Mouse (Mus musculus) adrenal gland, postnatal 4 days (tissue): Measurements from ENCODE around the gene Tmc6. TPM values are rescaled to one million over a fixed set of nuclear protein-coding genes. Genes with fewer than 3 reads are reported as not detected.

ENCODE experiments used
- total RNA-seq, 2 experiments: library from RNA; stranded (reverse); gene quantifications; 2 replicates each; pipeline ENCODE4 v1.2.3; 2021

The Tmc6 gene
- total RNA-seq, 2 experiments from 2014 or later: 49.7 to 55.0 TPM

Other genes with a start within 250 kb of the Tmc6 start
- 10 to 100 TPM; 28.4 to 29.9 TPM for gene Tnrc6c, start 127.9 kb downstream of the Tmc6 start, total RNA-seq
- 1 to 10 TPM; 7.1 to 7.6 TPM for gene Tmc8, start 122 bp downstream of the Tmc6 start, total RNA-seq
- 1 to 10 TPM in 1 of 2 experiments, under 1 TPM in 1; 0.87 to 1.7 TPM for gene 6030468B19Rik, start 15.5 kb upstream of the Tmc6 start, total RNA-seq
- 1 to 10 TPM; 2.1 to 3.0 TPM for gene Gm20708, start 27.5 kb upstream of the Tmc6 start, total RNA-seq
- gene Syngr2, start 27.5 kb upstream of the Tmc6 start, total RNA-seq: 10 to 100 TPM; 81.3 to 86.8 TPM
- 10 to 100 TPM; 18.1 to 21.7 TPM for gene Afmid, start 43.7 kb upstream of the Tmc6 start, total RNA-seq
- 10 to 100 TPM; 78.3 to 82.1 TPM for gene Tk1, start 43.9 kb upstream of the Tmc6 start, total RNA-seq
- 10 to 100 TPM; 43.4 to 43.8 TPM for gene Birc5, start 67.1 kb upstream of the Tmc6 start, total RNA-seq
- gene Tmem235, start 78.6 kb upstream of the Tmc6 start, total RNA-seq: not detected
- gene Tha1, start 91.3 kb upstream of the Tmc6 start, total RNA-seq: 10 to 100 TPM; 15.1 to 15.6 TPM
- gene Socs3, start 187.8 kb upstream of the Tmc6 start, total RNA-seq: 10 to 100 TPM; 11.8 to 12.7 TPM
- 10 to 100 TPM; 39.1 to 40.4 TPM for gene Pgs1, start 204.1 kb upstream of the Tmc6 start, total RNA-seq